ENCODE assay signal across 9 mouse cellular contexts in genomic region chr15:42309586-42309985, GRCm38 (mm10).
DNase-seq lines count a peak whose midpoint lies in the region; TF ChIP-seq lines count a peak whose summit lies in the region.
"Had no signal": no experiment of that assay in that cellular context is flagged by ENCODE, and none has a peak within 500 bp of the region (broad histone marks: within the 10 kb centered on the region; RNA-seq: fewer than 3 reads in every experiment).

No protein-coding gene starts in this region.

- intact Hi-C loops in gastrocnemius, adult 2 months (cut with DNase I): no loop called here

- DNase-seq in gastrocnemius, adult 18-20 months (ENCODE audit: low spot score): peak; percentile 39
- DNase-seq in gastrocnemius, adult 2 months: no peak
- DNase-seq in 416B (ENCODE audit: low read depth): peak; percentile 88
- DNase-seq in cerebellum, adult 8-10 months: peak; percentile 67
- peak; percentile 38 for DNase-seq in layer of hippocampus, adult 9-10 months (ENCODE audit: low spot score)
- DNase-seq in retina, postnatal 1 day: no peak
- DNase-seq in spleen, postnatal 14 days (ENCODE audit: low spot score in 2 of 2): no peak
- DNase-seq in embryo, embryonic 9.5 days (ENCODE audit: extremely low spot score): no peak

- H3K27ac ChIP-seq in gastrocnemius, adult 2 months: no peak overlapping the region
- H3K27ac ChIP-seq: liver, embryonic 15.5 days had no signal

- H3K4me3 ChIP-seq in gastrocnemius, adult 2 months: no peak overlapping the region
- H3K4me3 ChIP-seq: liver, embryonic 15.5 days had no signal

- no peak for TF ChIP-seq CTCF in gastrocnemius, adult 2 months (IDR thresholded peaks at IDR 0.05)

Comparison
In these comparisons a context has a peak if more than half of its experiments do, and no peak if none do; other contexts are left out.
1. DNase-seq: peak in gastrocnemius, adult 18-20 months (single experiment), 416B (single experiment), cerebellum, adult 8-10 months (single experiment) and layer of hippocampus, adult 9-10 months (single experiment); none in gastrocnemius, adult 2 months (single experiment), retina, postnatal 1 day (single experiment), spleen, postnatal 14 days (0 of 2) and embryo, embryonic 9.5 days (single experiment).